Mouse (Mus musculus): ENCODE measurements around the gene Vps16. TPM values are rescaled to one million over a fixed set of nuclear protein-coding genes. Genes with fewer than 3 reads are reported as not detected.

Gene Vps16
- polyA plus RNA-seq, 1 experiment = 1.2 TPM

DNA sequence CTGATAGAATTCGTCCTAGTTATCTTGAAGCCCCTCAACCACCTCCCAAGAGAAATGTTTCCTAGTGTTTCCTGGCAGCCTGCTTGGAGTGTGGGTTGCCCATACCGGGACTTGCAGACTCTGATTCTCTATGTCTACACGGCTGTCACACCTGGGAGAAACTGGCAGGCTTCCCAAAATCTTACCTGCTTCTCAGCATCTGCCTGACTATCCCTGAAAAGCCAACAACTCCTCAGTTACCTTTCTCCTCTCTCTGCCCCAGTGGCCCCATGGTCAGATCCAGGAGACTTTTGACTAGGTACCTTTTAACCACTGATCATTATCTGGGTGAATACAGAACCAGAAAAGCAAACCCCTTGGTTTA, 27.6 kb downstream of the Vps16 start:
- no peaks in the 10 kb centered on the region for H3K9me3 ChIP-seq (ENCODE audit: control insufficient read depth, low read length)

GRCm38 (mm10) chr2:130452266-130452665, 28.1 kb downstream of the Vps16 start:
- peaks cover 13% of the 10 kb centered on the region for H3K36me3 ChIP-seq (ENCODE audit: control insufficient read depth)
- peaks cover 53% of the 10 kb centered on the region for H3K4me1 ChIP-seq (ENCODE audit: control insufficient read depth)
- H3K9me3 ChIP-seq (ENCODE audit: control insufficient read depth, low read length) = no peaks in the 10 kb centered on the region
- TF ChIP-seq TAL1 (IDR thresholded peaks at IDR 0.05; ENCODE audit: low read length) (no peak), GATA1 (IDR thresholded peaks at IDR 0.05; ENCODE audit: low read length) (no peak)
- H3K27me3 ChIP-seq (ENCODE audit: control insufficient read depth) = peaks cover 20% of the 10 kb centered on the region
- no peak overlapping the region for H3K4me3 ChIP-seq (replicated peaks)

More for the DNA sequence above, 27.6 kb downstream of the Vps16 start:
- peaks cover 12% of the 10 kb centered on the region for H3K36me3 ChIP-seq (ENCODE audit: control insufficient read depth)
- peak overlapping the region; percentile 95 for H3K4me3 ChIP-seq (replicated peaks)
- peaks cover 53% of the 10 kb centered on the region for H3K4me1 ChIP-seq (ENCODE audit: control insufficient read depth)
- peaks cover 20% of the 10 kb centered on the region for H3K27me3 ChIP-seq (ENCODE audit: control insufficient read depth)
- TF ChIP-seq GATA1 (IDR thresholded peaks at IDR 0.05; ENCODE audit: low read length) (no peak), TAL1 (IDR thresholded peaks at IDR 0.05; ENCODE audit: low read length) (no peak)

DNA sequence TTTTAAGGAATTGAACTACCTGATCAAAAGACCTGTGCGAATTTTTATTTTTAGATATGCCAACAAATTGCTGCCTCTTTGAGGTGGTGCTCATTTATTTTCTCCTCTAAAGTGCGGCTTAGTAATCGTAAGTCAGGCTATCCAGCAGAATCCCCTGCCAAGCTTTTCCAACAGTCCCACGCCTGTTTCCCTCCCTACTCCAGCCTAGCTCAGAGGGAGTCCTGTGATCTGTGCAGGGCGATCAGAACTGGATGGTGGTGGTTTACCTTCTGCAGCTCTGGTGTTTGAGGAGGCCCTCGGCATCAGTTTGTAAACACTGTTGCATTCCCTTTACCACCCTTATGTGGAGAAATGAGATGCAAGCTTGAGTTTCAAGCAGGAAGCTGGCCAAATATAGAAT, 29.3 kb downstream of the Vps16 start:
- TF ChIP-seq TAL1 (IDR thresholded peaks at IDR 0.05; ENCODE audit: low read length) (no peak), GATA1 (IDR thresholded peaks at IDR 0.05; ENCODE audit: low read length) (no peak)
- Histone ChIP-seq H3K4me3 (replicated peaks) (no peak overlapping the region), H3K36me3 (ENCODE audit: control insufficient read depth) (peaks cover 17% of the 10 kb centered on the region), H3K9me3 (ENCODE audit: control insufficient read depth, low read length) (no peaks in the 10 kb centered on the region), H3K4me1 (ENCODE audit: control insufficient read depth) (peaks cover 53% of the 10 kb centered on the region), H3K27me3 (ENCODE audit: control insufficient read depth) (peaks cover 15% of the 10 kb centered on the region)

DNA sequence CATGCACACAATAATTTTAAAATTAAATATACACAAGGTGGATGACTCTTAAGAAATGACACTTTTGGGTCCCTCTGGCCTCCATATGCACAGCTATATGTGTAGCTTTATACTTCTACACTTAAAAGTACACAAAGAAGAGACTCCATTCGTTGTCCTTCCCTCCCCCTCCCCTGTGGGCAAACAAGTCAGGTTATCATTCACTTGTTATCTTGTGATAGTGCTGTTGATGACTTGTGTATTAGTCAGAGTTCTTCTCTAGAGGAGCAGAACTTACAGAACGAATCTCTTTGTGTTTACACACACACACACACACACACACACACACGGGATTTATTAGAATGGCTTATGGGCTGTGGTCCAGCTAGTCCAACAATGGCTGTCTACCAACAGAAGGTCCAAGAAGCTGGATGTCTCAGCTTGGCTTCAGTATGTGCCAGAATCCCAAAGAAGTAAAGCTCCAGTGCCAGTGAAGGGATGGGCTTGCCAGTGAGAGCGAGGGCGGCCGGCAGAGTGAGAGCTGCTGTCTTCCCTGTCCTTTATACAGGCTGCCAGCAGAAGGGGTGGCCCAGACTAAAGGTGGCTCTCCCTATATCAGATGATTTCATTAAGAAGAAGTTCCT, 30.7 kb downstream of the Vps16 start:
- H3K36me3 ChIP-seq (ENCODE audit: control insufficient read depth) = peaks cover 22% of the 10 kb centered on the region
- peaks cover under 1% of the 10 kb centered on the region for H3K27me3 ChIP-seq (ENCODE audit: control insufficient read depth)
- no peaks in the 10 kb centered on the region for H3K9me3 ChIP-seq (ENCODE audit: control insufficient read depth, low read length)
- H3K4me3 ChIP-seq (replicated peaks) = no peak overlapping the region
- H3K4me1 ChIP-seq (ENCODE audit: control insufficient read depth) = peaks cover 43% of the 10 kb centered on the region
- TF ChIP-seq GATA1 (IDR thresholded peaks at IDR 0.05; ENCODE audit: low read length) (no peak), TAL1 (IDR thresholded peaks at IDR 0.05; ENCODE audit: low read length) (no peak)

- H3K36me3 ChIP-seq (ENCODE audit: control insufficient read depth) = peaks cover 30% of the 10 kb centered on the region
- TF ChIP-seq TAL1 (IDR thresholded peaks at IDR 0.05; ENCODE audit: low read length) = no peak
- TF ChIP-seq GATA1 (IDR thresholded peaks at IDR 0.05; ENCODE audit: low read length) = no peak
- peaks cover 20% of the 10 kb centered on the region for H3K4me1 ChIP-seq (ENCODE audit: control insufficient read depth)
- H3K9me3 ChIP-seq (ENCODE audit: control insufficient read depth, low read length) = no peaks in the 10 kb centered on the region
- no peak overlapping the region for H3K4me3 ChIP-seq (replicated peaks)
- H3K27me3 ChIP-seq (ENCODE audit: control insufficient read depth) = no peaks in the 10 kb centered on the region
Observed at GRCm38 (mm10) chr2:130457871-130458270, 33.7 kb downstream of the Vps16 start.

DNA sequence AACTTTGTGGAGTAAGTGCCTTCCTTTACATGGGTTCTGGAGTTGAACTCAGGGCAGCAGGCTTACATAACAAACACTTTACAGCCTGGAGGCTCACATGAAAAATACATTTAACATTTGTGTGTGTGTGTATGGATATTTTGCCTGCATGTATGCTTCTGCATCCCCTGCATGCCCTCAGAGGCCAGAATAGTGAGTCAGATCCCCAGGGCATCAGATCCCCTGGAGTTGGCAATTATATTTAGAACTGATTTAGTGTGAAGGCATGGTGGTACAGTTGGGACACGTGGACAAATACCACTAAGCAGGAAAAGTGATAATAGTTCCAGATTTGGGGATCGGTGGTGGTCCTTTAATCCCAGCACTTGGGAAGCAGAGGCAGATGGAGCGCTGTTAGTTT, 35.4 kb downstream of the Vps16 start:
- no peak for TF ChIP-seq GATA1 (IDR thresholded peaks at IDR 0.05; ENCODE audit: low read length)
- TF ChIP-seq TAL1 (IDR thresholded peaks at IDR 0.05; ENCODE audit: low read length) = no peak
- H3K27me3 ChIP-seq (ENCODE audit: control insufficient read depth) = no peaks in the 10 kb centered on the region
- peaks cover 36% of the 10 kb centered on the region for H3K36me3 ChIP-seq (ENCODE audit: control insufficient read depth)
- H3K4me3 ChIP-seq (replicated peaks) = no peak overlapping the region
- no peaks in the 10 kb centered on the region for H3K9me3 ChIP-seq (ENCODE audit: control insufficient read depth, low read length)
- H3K4me1 ChIP-seq (ENCODE audit: control insufficient read depth) = peaks cover 21% of the 10 kb centered on the region

GRCm38 (mm10) chr2:130461287-130462071, 37.3 kb downstream of the Vps16 start:
- TF ChIP-seq GATA1 (IDR thresholded peaks at IDR 0.05; ENCODE audit: low read length) = no peak
- no peak for TF ChIP-seq TAL1 (IDR thresholded peaks at IDR 0.05; ENCODE audit: low read length)
- H3K4me1 ChIP-seq (ENCODE audit: control insufficient read depth) = peaks cover 28% of the 10 kb centered on the region
- H3K4me3 ChIP-seq (replicated peaks) = no peak overlapping the region
- H3K27me3 ChIP-seq (ENCODE audit: control insufficient read depth) = no peaks in the 10 kb centered on the region
- peaks cover 28% of the 10 kb centered on the region for H3K36me3 ChIP-seq (ENCODE audit: control insufficient read depth)
- no peaks in the 10 kb centered on the region for H3K9me3 ChIP-seq (ENCODE audit: control insufficient read depth, low read length)

DNA sequence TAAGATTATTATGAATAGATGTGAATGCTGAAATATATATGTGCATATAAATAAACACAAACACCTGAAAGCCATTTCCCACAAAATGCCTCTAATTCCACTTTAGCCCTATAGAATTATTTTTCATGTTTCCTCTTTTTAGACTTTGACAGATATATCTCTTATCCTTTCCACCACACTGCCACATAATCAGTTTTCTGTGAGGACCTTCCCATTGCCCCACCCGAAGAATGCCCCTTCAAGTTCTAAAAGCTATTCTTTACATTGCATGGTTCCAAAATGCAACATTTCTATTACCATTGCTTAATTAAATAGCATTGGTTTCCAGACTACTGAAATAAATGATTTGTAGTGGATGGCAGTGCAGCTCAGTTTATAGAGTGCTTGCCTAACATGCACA, 42.3 kb downstream of the Vps16 start:
- TF ChIP-seq TAL1 (IDR thresholded peaks at IDR 0.05; ENCODE audit: low read length) (no peak), GATA1 (IDR thresholded peaks at IDR 0.05; ENCODE audit: low read length) (no peak)
- peaks cover 19% of the 10 kb centered on the region for H3K36me3 ChIP-seq (ENCODE audit: control insufficient read depth)
- peaks cover 68% of the 10 kb centered on the region for H3K4me1 ChIP-seq (ENCODE audit: control insufficient read depth)
- H3K27me3 ChIP-seq (ENCODE audit: control insufficient read depth) = no peaks in the 10 kb centered on the region
- no peaks in the 10 kb centered on the region for H3K9me3 ChIP-seq (ENCODE audit: control insufficient read depth, low read length)
- no peak overlapping the region for H3K4me3 ChIP-seq (replicated peaks)

GRCm38 (mm10) chr2:130469366-130469765, 45.2 kb downstream of the Vps16 start:
- no peak overlapping the region for H3K4me3 ChIP-seq (replicated peaks)
- no peak for TF ChIP-seq TAL1 (IDR thresholded peaks at IDR 0.05; ENCODE audit: low read length)
- no peak for TF ChIP-seq GATA1 (IDR thresholded peaks at IDR 0.05; ENCODE audit: low read length)
- peaks cover 6% of the 10 kb centered on the region for H3K36me3 ChIP-seq (ENCODE audit: control insufficient read depth)
- H3K27me3 ChIP-seq (ENCODE audit: control insufficient read depth) = no peaks in the 10 kb centered on the region
- H3K9me3 ChIP-seq (ENCODE audit: control insufficient read depth, low read length) = no peaks in the 10 kb centered on the region
- H3K4me1 ChIP-seq (ENCODE audit: control insufficient read depth) = peaks cover 58% of the 10 kb centered on the region

Data from erythroblast, embryonic 14.5 days (primary cell).